Mouse (Mus musculus) hindbrain, embryonic 14.5 days (tissue): Measurements from ENCODE around the gene Foxn1. TPM values are rescaled to one million over a fixed set of nuclear protein-coding genes. Genes with fewer than 3 reads are reported as not detected.

ENCODE experiments used
- ATAC-seq: fragments of 200-750 bp; cut with Nextera tagmentation; 2 replicates; pipeline ENCODE4 v1.8.0; 2017; ENCODE audit warnings: moderate number of reproducible peaks, mild to moderate bottlenecking, moderate TSS enrichment, moderate library complexity; ENCODE audit not compliant: low FRiP score
- DNase-seq: peaks from one replicate; pipeline ENCODE4 v3.0.0-alpha.2; 2015; ENCODE audit warnings: low spot score
- H3K27ac ChIP-seq: fragments of 300-500 bp; sonication (generic); 2 replicates; pipeline ENCODE4 v1.5.1; 2014; ENCODE audit warnings: mild to moderate bottlenecking, moderate library complexity
- H3K27me3 ChIP-seq: fragments of 300-500 bp; sonication (generic); 2 replicates; pipeline ENCODE4 v1.6.1; 2014; ENCODE audit warnings: mild to moderate bottlenecking, low read length, mixed read lengths; ENCODE audit not compliant: control insufficient read depth, insufficient read depth
- H3K36me3 ChIP-seq: fragments of 300-500 bp; sonication (generic); replicated peaks from 2 replicates; pipeline ENCODE4 v1.6.1; 2014; ENCODE audit not compliant: control insufficient read depth, insufficient read depth
- H3K4me1 ChIP-seq: fragments of 300-500 bp; sonication (generic); replicated peaks from 2 replicates; pipeline ENCODE4 v1.6.1; 2014; ENCODE audit warnings: antibody characterized with exemption, low read length, mixed read lengths; ENCODE audit not compliant: control insufficient read depth, insufficient read depth
- H3K4me2 ChIP-seq: fragments of 300-500 bp; sonication (generic); replicated peaks from 2 replicates; pipeline ENCODE4 v1.6.1; 2014; ENCODE audit warnings: mild to moderate bottlenecking, moderate library complexity
- H3K4me3 ChIP-seq: fragments of 300-500 bp; sonication (generic); replicated peaks from 2 replicates; pipeline ENCODE4 v1.5.1; 2014; ENCODE audit warnings: mild to moderate bottlenecking, low read length
- H3K9ac ChIP-seq: fragments of 300-500 bp; sonication (generic); 2 replicates; pipeline ENCODE4 v1.6.1; 2014
- H3K9me3 ChIP-seq: fragments of 300-500 bp; sonication (generic); 2 replicates; pipeline ENCODE4 v1.6.1; 2016; ENCODE audit warnings: low read length; ENCODE audit not compliant: control insufficient read depth
- WGBS: fragments of 180-500 bp; shearing (Covaris S2); extraction: QIAGEN DNeasy Blood & Tissue Kit; methylation state at CpG from one replicate; pipeline ENCODE4 v1.1.7; 2014; 5-methylcytosine and 5-hydroxymethylcytosine counted together
- polyA plus RNA-seq: library from polyadenylated mRNA; unstranded; fragments of >200 nt; fragmentation: Nextera tagmentation; extraction: Ambion mirVana; gene quantifications from 2 replicates; pipeline ENCODE4 v1.2.1, GENCODE M21; 2014

Foxn1 gene
- polyA plus RNA-seq, 1 experiment from 2014 or later = not detected

DNA sequence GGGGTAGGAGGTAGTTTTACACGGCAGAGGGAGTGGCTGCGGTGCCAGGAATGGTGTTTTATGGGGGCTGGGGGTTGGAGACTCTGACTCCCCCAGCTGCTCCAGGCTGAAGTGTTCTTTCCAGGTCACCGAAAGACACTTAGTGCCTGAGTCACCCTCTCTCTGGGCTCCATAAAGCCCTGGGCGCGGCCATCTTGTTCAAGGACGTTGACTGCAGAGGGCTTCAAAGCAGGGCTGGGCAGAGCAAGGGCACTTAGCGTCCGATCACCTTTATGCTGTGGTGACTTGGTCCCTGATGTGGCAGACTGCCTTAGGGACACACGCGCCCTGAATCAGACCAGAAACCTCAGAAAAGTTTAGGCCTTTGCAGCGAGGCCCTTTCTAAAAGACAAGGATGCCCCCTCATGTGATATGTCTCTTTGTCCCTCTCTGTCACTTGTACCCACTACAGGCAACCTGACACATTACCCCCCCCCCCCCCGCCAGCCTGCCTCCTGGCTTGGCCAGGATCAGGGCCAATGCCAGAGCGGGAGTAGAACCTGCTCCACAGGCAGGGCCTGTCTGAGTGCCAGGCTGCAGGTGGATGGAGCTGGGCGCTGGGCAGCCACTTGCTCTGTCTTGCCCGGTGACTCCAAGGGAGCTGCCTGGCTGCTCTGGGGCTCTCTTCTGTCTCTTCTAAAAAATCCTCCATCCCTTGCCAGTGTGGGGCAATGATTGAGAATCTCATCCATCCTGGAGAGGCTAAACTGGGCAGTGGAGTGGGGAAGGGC, 18.7 kb downstream of the Foxn1 start:
- WGBS = 91% methylated on average over 14 of the region's 15 CpGs
- Histone ChIP-seq H3K27ac (no peak overlapping the region), H3K4me1 (no peaks in the 10 kb centered on the region), H3K9ac (no peak overlapping the region), H3K36me3 (no peaks in the 10 kb centered on the region), H3K4me2 (no peak overlapping the region), H3K9me3 (no peaks in the 10 kb centered on the region), H3K4me3 (no peak overlapping the region), H3K27me3 (no peaks in the 10 kb centered on the region)
- DNase-seq (no peak), ATAC-seq (no peak)

DNA sequence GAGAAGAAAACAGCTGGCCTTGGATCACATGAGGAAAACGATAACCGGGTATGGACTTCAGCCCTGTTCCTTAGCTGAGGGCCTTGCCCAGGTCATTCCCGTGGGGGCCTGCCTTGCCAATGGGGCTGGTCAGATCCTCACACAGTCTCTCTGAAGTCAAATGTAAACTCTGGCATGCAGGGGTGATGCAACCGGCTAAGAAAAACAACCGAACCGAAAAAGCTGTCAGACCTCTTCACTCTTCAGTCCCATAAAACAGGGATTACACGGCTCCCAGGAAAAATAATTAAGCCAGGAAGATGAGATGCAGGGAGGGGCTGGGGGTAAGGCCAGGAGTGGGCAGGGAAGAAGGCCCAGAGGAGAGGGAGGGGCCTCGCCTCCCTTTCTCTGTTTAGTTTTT, 22.3 kb downstream of the Foxn1 start:
- H3K4me2 ChIP-seq = no peak overlapping the region
- WGBS = 65% methylated on average over 8 of the region's 8 CpGs

GRCm38 (mm10) chr11:78363309-78364007, 22.9 kb downstream of the Foxn1 start:
- Histone ChIP-seq H3K4me1 (no peaks in the 10 kb centered on the region), H3K4me2 (no peak overlapping the region), H3K9ac (no peak overlapping the region), H3K9me3 (no peaks in the 10 kb centered on the region), H3K27me3 (no peaks in the 10 kb centered on the region), H3K27ac (no peak overlapping the region), H3K36me3 (no peaks in the 10 kb centered on the region), H3K4me3 (no peak overlapping the region)
- ATAC-seq = no peak
- no peak for DNase-seq
- WGBS = 85% methylated on average over 13 of the region's 13 CpGs

More for the DNA sequence above, 22.3 kb downstream of the Foxn1 start:
- Histone ChIP-seq H3K4me3 (no peak overlapping the region), H3K4me1 (no peaks in the 10 kb centered on the region), H3K9me3 (no peaks in the 10 kb centered on the region), H3K27me3 (no peaks in the 10 kb centered on the region), H3K9ac (no peak overlapping the region), H3K36me3 (no peaks in the 10 kb centered on the region), H3K27ac (no peak overlapping the region)
- ATAC-seq = no peak
- no peak for DNase-seq

- H3K4me2 ChIP-seq = no peak overlapping the region
- no peak for DNase-seq
- no peak; the same call in 1 of the 2 replicates for ATAC-seq
- no peaks in the 10 kb centered on the region for H3K4me1 ChIP-seq
- whole genome bisulfite sequencing = 57% methylated on average over 2 of the region's 2 CpGs
- H3K4me3 ChIP-seq = no peak overlapping the region
- H3K27ac ChIP-seq = no peak overlapping the region
- H3K36me3 ChIP-seq = no peaks in the 10 kb centered on the region
- no peaks in the 10 kb centered on the region for H3K27me3 ChIP-seq
- 0 out of 2 replicates have a peak overlapping the region, but pooled peaks have one; percentile 20 for H3K9ac ChIP-seq
- no peaks in the 10 kb centered on the region for H3K9me3 ChIP-seq
These were observed 25.6 kb downstream of the Foxn1 start for GRCm38 (mm10) chr11:78360789-78361131.

DNA sequence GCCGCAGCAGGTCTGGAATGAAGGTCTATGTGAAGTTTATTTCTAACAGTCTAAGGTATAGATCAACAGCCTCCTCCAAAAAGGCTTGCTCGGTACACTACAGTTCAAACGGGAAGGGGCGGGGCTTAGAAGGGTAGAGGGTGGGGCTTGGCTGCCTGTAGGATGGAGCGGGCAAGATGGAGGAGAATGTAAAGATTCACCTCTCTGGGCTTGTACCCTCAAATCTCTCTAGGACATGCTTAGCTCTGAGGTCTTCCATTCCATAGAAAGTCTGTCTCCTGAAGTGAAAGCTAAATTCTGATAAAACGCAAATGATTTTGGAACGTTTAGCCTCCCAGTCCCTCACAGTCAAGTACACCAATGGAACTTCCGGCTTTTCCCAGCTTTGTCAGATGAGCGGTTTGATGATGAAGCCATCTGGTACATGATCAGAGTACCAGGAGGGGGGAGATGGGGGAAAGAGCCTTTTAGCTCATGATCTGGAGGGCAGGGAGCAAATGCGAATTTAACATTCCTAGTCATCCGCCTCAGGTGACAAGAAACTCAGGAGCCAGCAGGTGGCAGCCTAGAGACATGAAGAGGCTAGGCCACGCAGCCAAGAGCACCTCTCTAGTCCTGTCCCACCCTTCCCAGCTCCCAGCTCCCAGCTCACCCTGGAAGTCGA, 26.1 kb downstream of the Foxn1 start:
- H3K9ac ChIP-seq = 0 out of 2 replicates have a peak overlapping the region, but pooled peaks have one; percentile 20
- DNase-seq (peak; percentile 79), ATAC-seq (peak; percentile 69; the same call in 1 of the 2 replicates)
- H3K36me3 ChIP-seq = no peaks in the 10 kb centered on the region
- H3K27me3 ChIP-seq = no peaks in the 10 kb centered on the region
- H3K27ac ChIP-seq = no peak overlapping the region
- WGBS = 14% methylated on average over 13 of the region's 13 CpGs
- H3K4me3 ChIP-seq = peak overlapping the region; percentile 22
- H3K9me3 ChIP-seq = no peaks in the 10 kb centered on the region
- H3K4me1 ChIP-seq = no peaks in the 10 kb centered on the region
- H3K4me2 ChIP-seq = peak overlapping the region; percentile 49

- no peaks in the 10 kb centered on the region for H3K36me3 ChIP-seq
- ATAC-seq (no peak), DNase-seq (no peak)
- no peaks in the 10 kb centered on the region for H3K9me3 ChIP-seq
- H3K27me3 ChIP-seq = no peaks in the 10 kb centered on the region
- H3K4me1 ChIP-seq = no peaks in the 10 kb centered on the region
- WGBS = 11% methylated on average over 22 of the region's 22 CpGs
- no peak overlapping the region for H3K27ac ChIP-seq
- no peak overlapping the region for H3K9ac ChIP-seq
- H3K4me3 ChIP-seq = no peak overlapping the region
- H3K4me2 ChIP-seq = no peak overlapping the region
These were observed 27.9 kb downstream of the Foxn1 start for GRCm38 (mm10) chr11:78358330-78359007.

DNA sequence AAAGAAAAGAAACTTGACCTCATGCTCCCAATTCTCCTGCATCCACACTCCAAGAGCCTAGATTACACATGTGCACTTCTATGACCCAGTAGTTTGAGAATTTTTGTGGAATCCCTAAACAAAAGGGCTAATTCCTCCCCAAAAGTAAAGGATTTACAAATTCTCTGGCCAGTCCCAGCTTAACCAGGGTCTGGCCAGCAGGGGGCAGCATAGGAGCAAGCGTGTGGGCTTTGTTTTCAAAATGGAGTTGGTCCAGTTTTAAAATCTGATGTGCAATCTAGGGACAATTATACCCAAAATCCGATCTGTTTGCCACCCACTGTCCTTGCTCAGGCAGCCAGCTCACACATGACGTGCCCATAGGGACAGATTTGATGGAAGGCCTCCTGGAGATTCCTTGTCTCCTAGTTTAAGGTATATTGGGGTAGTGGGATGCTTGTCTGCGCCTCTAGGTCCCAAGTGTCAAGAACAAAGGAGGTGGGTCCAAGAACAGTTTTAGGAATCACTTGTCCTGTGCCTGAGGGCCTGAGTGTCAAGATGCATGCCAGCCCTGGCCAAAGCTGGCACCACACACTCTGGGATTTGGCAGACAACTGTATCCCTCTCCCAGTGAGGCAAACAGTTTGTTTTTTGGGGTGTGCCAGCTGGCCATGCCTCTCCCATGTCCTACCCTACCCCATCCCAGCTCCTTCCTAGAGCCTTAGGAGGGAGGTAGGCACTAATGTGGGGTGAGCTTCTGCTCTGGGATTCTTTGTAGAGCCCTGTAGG, 30.7 kb downstream of the Foxn1 start:
- DNase-seq (peak; percentile 79), ATAC-seq (no peak; the same call in 1 of the 2 replicates)
- Histone ChIP-seq H3K4me3 (no peak overlapping the region), H3K4me2 (no peak overlapping the region), H3K9ac (no peak overlapping the region), H3K36me3 (no peaks in the 10 kb centered on the region), H3K9me3 (no peaks in the 10 kb centered on the region), H3K27me3 (no peaks in the 10 kb centered on the region), H3K27ac (no peak overlapping the region), H3K4me1 (no peaks in the 10 kb centered on the region)
- WGBS = 29% methylated on average over 4 of the region's 4 CpGs

DNA sequence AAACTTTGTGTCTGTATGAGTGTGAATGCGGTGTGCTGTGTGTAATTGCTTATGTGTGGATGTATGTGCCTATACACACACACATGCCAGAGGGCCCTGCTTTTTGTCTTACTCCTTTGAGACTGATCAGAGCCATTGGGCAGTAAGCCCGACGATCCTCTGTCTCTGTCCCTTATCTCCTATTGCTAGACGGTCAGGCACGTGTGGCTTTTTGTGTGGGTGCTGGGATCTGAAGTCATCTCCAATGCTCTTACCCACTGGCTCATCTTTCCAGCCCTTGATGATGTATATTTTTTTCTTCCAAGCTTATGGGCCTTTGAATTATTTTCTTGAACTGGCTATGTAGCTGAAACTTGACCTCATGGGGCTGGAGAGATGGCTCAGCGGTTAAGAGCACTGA, 31.5 kb downstream of the Foxn1 start:
- H3K9ac ChIP-seq = no peak overlapping the region
- no peak overlapping the region for H3K27ac ChIP-seq
- H3K4me2 ChIP-seq = no peak overlapping the region
- no peak for ATAC-seq
- WGBS = 88% methylated on average over 6 of the region's 6 CpGs
- H3K27me3 ChIP-seq = no peaks in the 10 kb centered on the region
- H3K4me1 ChIP-seq = no peaks in the 10 kb centered on the region
- no peaks in the 10 kb centered on the region for H3K36me3 ChIP-seq
- no peaks in the 10 kb centered on the region for H3K9me3 ChIP-seq
- H3K4me3 ChIP-seq = no peak overlapping the region
- no peak for DNase-seq
